Mouse (Mus musculus) left cerebral cortex, postnatal 36 days (tissue): ENCODE measurements around the gene Cyp2c23. TPM values are rescaled to one million over a fixed set of nuclear protein-coding genes. Genes with fewer than 3 reads are reported as not detected.

Experiments
- DNase-seq, 2 experiments: peaks; one replicate each; pipeline ENCODE4 v3.0.0; 2021 to 2022; ENCODE audit warnings: low spot score in 2 of 2, mixed read lengths in 1 of 2
- intact Hi-C: fragments of 180-260 bp; cut with DNase I; formaldehyde crosslinking; loops from one replicate; pipeline ENCODE4 v1.15.1; 2025
- total RNA-seq, 2 experiments: library from RNA; stranded (reverse); gene quantifications; 2 replicates each; pipeline ENCODE4 v1.2.3; 2021

Gene Cyp2c23
- total RNA-seq, 2 experiments from 2014 or later: 0.20 to 0.27 TPM

- intact Hi-C loops: no loop called here
- no peak for DNase-seq
Measured at GRCm38 (mm10) chr19:43977799-43978198, 51.2 kb downstream of the Cyp2c23 start.

- intact Hi-C loops: no loop called here
- DNase-seq: no peak
Measured at GRCm38 (mm10) chr19:43976661-43977060, 52.3 kb downstream of the Cyp2c23 start.

- intact Hi-C loops: loop anchor here (5.0 kb wide), 1 partner anchor 33 kb away; no protein-coding TSS in a partner anchor
- DNase-seq: peak in 1 of 2 experiments; percentile 22
Measured at GRCm38 (mm10) chr19:43974221-43974620, 54.8 kb downstream of the Cyp2c23 start.

- intact Hi-C loops: loop anchor here (5.0 kb wide), 1 partner anchor 34 kb away; no protein-coding TSS in a partner anchor
- no peak for DNase-seq
Measured at GRCm38 (mm10) chr19:43973711-43974110, 55.3 kb downstream of the Cyp2c23 start.

GRCm38 (mm10) chr19:43972129-43972528 lies 56.9 kb downstream of the Cyp2c23 start:
- no peak for DNase-seq
- intact Hi-C loops: loop anchor here (5.0 kb wide), 1 partner anchor 35 kb away; no protein-coding TSS in a partner anchor

- intact Hi-C loops: no loop called here
- DNase-seq: no peak
Measured at GRCm38 (mm10) chr19:43968436-43969026, 60.5 kb downstream of the Cyp2c23 start.

- intact Hi-C loops: no loop called here
- no peak for DNase-seq
Measured at GRCm38 (mm10) chr19:43966481-43966880, 62.5 kb downstream of the Cyp2c23 start.

- no peak for DNase-seq
- intact Hi-C loops: no loop called here
Measured at GRCm38 (mm10) chr19:43965496-43966085, 63.4 kb downstream of the Cyp2c23 start.

- DNase-seq: no peak
- intact Hi-C loops: no loop called here
Measured at GRCm38 (mm10) chr19:43962795-43963194, 66.2 kb downstream of the Cyp2c23 start.

- intact Hi-C loops: no loop called here
- DNase-seq: no peak
Measured at GRCm38 (mm10) chr19:43961185-43961584, 67.8 kb downstream of the Cyp2c23 start.

- intact Hi-C loops: loop anchor here (1.0 kb wide), 1 partner anchor 128 kb away; no protein-coding TSS in a partner anchor
- DNase-seq: no peak
Measured at GRCm38 (mm10) chr19:43960014-43960413, 69.0 kb downstream of the Cyp2c23 start.

- peak; percentile 57 to 61 for DNase-seq
- intact Hi-C loops: no loop called here
Measured at GRCm38 (mm10) chr19:43959162-43959561, 69.8 kb downstream of the Cyp2c23 start.

GRCm38 (mm10) chr19:43957881-43958280 lies 71.1 kb downstream of the Cyp2c23 start:
- DNase-seq: peak; percentile 62 to 63
- intact Hi-C loops: no loop called here

- DNase-seq: no peak
- intact Hi-C loops: no loop called here
Measured at GRCm38 (mm10) chr19:43957402-43957801, 71.6 kb downstream of the Cyp2c23 start.

GRCm38 (mm10) chr19:43955266-43955665 lies 73.7 kb downstream of the Cyp2c23 start:
- no peak for DNase-seq
- intact Hi-C loops: no loop called here

Other genes starting within 250 kb of the Cyp2c23 start
- not detected for gene Abcc2, start 247.0 kb downstream of the Cyp2c23 start, total RNA-seq
- 10 to 100 TPM; 11.8 to 12.5 TPM for gene Dnmbp, start 89.0 kb downstream of the Cyp2c23 start, total RNA-seq
- gene Cpn1, start 42.7 kb downstream of the Cyp2c23 start, total RNA-seq: under 1 TPM; 0.17 to 0.48 TPM
- 10 to 100 TPM; 20.8 to 23.2 TPM for gene Erlin1, start 40.6 kb upstream of the Cyp2c23 start, total RNA-seq
- 10 to 100 TPM; 33.4 to 60.7 TPM for gene Chuk, start 78.3 kb upstream of the Cyp2c23 start, total RNA-seq
- 10 to 100 TPM; 15.9 to 18.4 TPM for gene Cwf19l1, start 106.7 kb upstream of the Cyp2c23 start, total RNA-seq
- gene Bloc1s2, start 117.2 kb upstream of the Cyp2c23 start, total RNA-seq: 10 to 100 TPM; 57.2 to 68.7 TPM
- gene Pkd2l1, start 163.2 kb upstream of the Cyp2c23 start, total RNA-seq: under 1 TPM; 0.30 to 0.34 TPM
- 1 to 10 TPM; 2.5 to 2.8 TPM for gene Scd3, start 174.1 kb upstream of the Cyp2c23 start, total RNA-seq